Mouse (Mus musculus): Measurements from ENCODE around the gene Ppfia3.
"Not testable (repeated sequence)": the region's sequence is repeated elsewhere in the genome, so short reads cannot be mapped to it uniquely, and the experiment has no call there.

Ppfia3 gene

DNA sequence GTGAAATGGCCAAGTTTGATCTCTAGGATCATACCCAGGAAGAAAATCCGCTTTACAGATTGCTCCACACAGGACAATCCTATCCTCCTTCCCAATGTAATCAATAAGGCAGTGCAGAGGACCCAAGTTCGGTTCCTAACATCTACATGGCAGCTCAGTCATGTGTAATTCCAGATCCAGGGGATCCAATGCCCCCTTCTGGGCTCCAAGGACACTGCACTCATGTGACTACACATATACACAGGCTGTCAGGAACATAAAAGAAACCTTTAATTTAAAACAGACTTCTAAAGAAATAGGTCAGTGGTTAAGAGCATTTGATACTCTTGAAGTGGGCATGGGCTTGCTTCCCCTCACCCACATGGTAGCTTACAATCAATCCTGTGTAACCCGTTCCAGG is 19.3 kb upstream of the Ppfia3 start:
- DNase-seq (ENCODE audit: low spot score), result no peak

DNA sequence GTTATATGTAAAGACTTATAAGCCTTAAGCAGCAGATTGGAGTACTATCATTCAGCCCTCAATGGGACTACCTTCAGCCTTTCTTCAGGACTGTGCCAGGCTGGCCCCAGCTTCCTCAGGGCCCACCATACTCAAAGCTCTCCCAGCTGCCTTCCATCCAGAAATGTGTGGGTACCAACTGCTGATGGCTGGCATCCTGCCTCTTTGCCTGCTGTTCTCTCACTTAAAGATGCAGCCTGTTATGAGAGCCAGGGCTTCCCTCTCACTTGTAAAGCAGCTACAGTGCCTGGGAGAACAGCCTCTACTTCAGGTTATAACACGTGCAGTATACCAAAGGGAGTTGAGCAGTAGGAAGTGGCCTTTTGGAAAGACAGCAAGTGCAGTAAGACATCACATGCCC is 9.2 kb upstream of the Ppfia3 start:
- DNase-seq (ENCODE audit: low spot score), result no peak

DNA sequence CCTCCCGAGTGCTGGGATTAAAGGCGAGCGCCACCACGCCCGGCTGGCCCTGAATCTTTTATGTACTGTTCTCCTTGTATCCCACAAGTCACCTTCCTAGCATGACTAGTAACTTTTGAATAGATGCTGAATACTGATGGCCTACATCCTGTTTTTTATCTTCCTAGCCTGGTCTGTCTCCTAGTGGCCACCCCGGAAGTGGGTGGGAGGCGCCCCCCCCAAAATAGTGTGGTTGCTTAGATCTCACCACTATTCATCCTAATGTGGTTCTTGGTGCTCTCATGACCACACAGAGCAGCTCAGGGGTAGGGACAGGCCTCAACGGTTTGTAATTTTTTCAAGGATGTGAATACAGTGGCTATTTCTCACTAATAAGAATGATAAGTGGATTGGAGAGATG is 7.8 kb upstream of the Ppfia3 start:
- no peak for DNase-seq (ENCODE audit: low spot score)

DNA sequence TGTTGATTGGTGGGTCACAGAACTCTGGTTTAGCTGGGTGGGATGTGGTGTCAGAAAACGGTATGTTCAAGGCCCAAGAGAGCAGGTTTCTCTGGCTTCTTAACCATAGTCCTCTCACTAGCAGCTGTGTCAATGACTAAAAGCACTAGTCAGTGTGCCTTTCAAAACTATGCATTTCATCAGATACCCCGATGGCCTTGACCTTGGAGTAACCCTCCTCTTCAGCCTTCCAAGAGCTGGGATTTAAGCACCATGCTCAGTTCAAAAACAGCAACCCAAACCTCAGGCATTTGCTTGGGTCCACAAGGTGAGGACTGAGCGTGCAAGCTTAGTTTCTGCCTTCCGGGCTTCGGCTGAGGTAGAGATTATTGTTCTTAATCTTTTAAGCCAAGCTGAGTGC is 5.6 kb upstream of the Ppfia3 start:
- DNase-seq (ENCODE audit: low spot score), result no peak

DNA sequence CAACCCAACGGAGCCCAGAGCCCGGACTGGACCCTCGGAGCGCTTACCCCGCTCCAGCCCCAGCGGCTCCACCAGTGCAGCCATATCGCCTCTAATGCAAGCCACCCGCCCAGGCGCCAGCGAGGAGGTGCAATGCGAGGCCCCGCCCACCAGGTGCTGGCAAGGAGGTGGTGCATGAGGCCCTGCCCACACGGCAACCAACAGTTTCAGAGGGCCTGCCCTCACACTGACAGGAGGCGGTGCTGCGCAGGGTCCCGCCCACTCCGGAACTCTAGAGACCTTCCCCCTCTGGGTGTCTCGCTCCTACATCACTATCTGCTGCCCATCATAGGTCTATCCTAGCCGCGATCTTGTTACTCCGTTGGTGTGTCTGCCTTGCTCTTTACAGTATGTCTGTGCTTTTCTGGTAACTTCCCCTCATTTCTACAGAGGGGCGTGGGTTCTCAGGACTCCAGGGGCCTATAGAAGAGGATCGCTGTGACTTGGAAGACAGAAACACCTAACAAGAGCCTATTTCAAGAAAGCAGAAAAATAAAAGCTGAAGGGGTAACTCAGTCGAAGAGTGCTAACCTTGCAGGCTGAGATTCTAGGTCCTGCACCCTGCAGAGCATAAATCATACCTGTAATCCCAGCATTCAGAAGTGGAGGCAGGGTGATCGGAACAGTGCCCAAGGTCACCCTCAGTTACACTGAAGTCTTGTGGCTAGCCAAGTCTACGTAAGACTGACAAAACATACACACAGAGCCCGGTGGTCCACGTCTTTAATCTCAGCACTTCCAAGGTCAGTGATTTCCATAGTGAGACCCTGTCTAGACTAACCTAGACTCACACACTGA is 3.9 kb upstream of the Ppfia3 start, which contains the start of gene Lin7b:
Lin7b (minus strand) TSS at position 109 of the 837 bp plus-strand sequence.
- peak; percentile 74 for DNase-seq (ENCODE audit: low spot score)

DNA sequence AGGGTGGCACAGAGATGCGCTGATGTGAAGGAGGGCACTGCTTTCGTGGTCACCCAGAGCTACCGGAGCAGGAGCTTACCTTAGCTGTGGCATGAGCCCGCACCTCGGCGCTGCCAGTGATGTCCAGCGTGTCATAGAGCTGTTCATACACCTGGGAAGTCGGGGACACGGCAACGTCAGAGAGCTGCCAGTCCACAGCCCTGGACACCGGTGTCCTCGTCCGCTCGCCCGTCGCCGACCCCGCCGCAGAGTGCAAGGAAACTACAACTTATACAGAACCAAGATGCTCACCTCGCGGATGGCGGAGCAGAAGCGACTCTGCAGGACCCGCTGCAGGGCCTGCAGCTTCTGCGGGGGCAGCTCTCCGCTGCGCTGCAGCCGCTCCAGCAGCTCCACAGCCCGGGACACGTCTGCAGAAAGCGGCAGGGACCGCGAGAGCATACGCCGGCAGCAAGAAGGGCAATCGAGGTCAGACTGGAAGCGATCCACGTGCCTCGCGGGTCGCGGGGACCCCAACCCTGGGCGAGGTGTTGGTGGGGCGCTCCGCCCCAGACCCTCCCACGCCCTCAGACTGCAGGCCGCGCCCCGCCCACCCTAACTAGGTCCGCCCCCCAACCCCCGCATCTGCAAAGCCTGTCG is 3.1 kb upstream of the Ppfia3 start:
- DNase-seq (ENCODE audit: low spot score), result peak; percentile 28

DNA sequence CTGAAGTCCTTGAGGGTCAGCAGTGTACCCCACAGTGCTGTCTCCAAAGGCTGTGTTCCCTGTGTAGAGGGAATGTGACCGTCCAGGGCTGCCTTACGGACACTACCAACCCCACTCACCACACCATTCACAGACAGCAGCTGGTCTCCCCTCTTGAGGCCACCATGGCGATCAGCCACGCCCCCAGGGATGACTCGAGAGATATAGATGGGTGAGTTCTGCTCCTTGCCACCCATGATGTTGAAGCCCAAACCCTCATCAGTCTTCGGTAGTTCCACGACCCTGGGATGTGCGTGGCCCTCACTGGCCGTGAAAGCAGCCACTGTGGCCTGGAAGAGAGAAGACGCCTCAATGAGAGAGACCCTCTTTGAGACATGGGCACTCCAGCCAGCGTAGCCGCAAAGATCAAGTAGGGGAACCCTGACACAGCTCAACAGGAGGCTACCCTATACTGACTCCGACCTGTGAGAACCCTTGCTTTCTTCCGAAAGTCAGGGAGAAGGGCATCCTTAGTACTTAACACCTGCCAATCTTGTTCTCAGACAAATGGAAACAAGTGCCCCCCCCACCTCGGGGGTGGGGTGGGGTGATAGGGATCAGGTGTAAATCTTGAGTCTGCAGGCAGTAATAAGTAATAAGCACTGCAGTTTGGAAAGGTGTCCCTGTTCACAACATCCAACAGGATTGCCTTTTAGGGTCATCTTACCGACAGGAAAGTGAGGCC is 2.4 kb upstream of the Ppfia3 start:
- no peak for DNase-seq (ENCODE audit: low spot score)

DNA sequence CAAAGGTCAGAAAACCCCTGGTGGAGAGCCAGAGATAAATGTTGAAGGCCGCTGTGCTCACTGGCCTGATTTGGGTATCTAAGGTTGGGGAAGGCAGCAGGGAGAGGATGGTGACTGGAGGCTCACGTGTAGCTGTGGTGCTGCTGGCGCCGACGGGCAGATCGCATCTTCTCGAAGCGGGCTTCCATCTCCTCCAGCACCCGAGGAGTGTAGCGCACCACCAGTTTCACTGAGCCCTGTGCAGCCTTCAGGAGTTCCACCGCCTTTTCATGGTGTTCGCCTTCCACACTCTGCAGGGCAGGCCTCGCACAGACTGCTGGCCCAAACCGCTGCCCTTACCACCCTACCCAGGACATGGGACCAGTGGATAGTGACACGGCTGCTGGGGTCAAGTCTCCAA is 1.4 kb upstream of the Ppfia3 start:
- DNase-seq (ENCODE audit: low spot score), result no peak

DNA sequence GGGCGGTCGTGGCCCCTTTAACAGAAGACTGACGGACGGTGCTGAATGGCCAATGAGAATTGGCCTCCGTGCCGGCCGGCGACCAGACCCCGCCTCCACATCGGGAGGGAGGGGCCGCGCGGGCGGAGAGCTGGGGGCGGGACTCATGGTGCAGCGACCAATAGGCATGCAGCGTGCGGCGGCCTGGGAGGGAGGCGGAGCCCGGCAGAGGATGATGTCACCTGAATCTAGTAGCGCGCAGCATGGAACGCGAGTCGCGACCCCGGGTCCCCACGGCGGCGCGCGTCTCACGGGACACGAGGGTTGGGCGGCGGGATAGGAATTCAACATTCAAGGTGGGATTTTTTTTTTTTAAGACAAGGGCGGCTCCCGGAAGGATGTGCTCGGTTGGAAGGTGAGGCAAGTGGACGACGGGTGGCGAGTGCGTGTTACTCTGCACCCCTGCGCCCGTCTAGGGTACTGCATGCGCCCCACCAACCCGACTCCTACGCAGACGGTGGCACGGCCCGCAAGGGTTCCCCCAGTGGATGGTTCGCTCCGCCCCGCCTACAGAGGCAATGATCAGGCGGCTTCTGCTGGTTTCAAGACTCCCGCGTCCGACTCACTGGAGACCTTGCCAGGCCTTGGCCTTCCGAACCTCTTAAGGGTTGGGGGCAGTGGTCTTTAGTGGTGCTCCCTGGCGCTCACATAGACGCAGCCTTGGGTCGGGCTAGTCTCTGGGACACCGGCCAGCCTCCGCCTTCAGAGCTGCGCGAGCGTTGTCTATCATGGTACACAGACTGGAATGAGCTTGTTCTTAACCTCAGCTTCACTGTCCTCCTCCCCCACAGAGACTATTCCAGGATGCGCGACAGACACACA is 431 bp upstream of the Ppfia3 start:
- DNase-seq (ENCODE audit: low spot score), result peak; percentile 97

DNA sequence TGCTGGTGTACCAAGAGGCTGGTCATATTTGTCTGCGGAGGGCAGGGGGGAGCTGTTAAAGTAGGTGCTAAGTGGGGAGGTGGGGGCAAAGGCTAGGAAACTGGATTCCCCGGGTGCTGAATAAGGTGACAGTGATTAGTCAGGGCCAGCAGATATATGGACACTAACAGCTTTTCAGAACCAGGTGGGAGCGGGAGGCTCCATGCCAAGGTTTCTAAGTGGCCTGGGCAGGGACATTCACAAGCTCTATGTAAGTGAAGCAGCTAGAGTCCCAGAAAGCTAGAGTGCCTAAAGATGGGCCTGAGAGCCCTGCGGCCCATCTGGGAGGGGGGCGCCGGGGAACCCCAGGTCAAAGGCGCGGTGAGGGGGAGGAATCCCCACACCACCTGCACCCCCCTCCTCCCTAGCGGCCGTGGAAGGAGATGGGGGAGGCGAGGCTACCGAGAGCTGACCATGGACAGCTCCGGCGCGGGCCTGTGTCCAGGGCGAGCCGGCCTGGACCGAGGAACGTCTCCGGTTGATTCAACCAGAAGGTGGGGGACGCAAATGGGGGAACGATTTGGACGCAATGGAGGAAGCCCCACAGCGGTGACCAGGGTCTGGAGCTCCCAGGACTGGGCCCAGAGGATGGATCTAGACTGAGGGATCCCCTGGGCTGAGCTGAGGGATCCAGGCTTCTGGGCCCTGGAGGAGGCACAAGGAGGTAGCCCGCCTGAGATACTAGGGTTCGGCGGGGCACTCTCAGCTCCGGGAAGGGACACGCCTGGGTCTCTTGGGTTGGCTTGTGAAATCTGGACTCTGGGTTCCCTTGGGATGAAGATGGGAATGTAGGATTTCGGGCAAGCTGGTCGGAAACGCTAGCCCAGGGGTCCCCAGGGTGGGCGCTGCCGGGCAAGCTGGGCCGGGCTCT is 822 bp downstream of the Ppfia3 start:
- peak; percentile 50 for DNase-seq (ENCODE audit: low spot score)

DNA sequence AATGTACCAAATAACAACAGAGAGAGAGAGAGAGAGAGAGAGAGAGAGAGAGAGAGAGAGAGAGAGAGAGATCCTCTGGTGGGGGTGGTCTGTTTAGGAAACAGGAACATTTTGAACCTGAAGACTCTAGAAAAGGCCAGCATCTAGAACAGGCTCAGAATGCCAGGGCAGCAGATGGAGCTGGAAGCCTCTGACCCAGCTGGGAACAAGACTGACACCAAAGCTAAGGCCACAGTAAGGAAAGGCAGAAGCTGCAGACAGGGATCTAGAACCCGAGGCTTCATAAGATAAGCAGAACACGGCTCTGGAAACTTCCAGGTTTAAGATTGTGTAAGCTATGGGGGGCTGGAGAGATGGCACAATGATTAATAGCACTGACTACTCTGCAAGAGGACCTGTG is 2.8 kb downstream of the Ppfia3 start:
- no peak for DNase-seq (ENCODE audit: low spot score)

DNA sequence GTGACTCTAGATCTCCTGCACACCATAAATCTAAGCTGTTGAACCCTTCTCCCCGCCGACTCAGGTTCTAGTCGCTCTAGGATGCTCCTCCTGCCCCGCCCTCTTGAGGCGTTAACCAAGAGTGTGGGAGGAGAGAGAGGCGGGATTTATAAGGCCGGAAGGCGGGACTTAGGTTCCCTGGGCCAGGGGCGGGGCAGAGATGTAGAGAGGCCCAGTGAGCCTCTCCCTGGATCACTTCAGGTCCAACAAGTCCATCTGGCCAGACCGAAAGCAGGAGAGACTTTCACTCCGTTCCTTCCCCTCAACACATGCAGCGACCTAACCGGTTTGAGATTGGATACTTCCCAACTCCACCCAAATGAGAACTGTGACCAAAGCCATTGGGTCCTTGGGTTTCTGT is 4.0 kb downstream of the Ppfia3 start:
- no peak for DNase-seq (ENCODE audit: low spot score)

DNA sequence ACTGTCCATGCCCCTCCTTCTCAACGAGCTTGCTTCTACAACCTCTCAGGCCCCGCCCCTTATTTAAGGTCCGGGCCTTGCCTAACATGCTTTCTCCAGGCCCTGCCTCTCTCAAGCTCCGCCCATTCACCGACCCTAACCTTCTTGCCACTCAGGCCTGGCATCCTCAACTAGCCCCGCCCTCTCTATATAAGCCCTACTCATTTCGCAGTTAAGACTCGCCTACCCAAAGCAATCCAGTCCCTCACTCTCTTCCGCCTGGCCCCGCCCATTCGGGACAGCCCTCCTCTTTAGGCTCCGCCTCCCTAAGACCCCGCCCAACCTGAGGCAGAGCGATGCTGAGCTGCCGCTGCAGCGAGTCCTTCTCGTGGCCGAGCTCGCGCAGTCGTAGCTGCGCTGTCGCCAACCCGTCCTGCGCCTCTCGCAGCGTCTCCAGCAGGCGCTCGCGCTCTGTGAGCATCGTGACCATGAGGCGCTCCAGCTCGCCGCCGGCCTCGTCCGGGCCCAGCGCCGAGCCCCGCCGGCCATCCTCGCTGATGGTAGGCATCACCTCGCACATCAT is 5.5 kb downstream of the Ppfia3 start:
- DNase-seq (ENCODE audit: low spot score), result peak; percentile 54

DNA sequence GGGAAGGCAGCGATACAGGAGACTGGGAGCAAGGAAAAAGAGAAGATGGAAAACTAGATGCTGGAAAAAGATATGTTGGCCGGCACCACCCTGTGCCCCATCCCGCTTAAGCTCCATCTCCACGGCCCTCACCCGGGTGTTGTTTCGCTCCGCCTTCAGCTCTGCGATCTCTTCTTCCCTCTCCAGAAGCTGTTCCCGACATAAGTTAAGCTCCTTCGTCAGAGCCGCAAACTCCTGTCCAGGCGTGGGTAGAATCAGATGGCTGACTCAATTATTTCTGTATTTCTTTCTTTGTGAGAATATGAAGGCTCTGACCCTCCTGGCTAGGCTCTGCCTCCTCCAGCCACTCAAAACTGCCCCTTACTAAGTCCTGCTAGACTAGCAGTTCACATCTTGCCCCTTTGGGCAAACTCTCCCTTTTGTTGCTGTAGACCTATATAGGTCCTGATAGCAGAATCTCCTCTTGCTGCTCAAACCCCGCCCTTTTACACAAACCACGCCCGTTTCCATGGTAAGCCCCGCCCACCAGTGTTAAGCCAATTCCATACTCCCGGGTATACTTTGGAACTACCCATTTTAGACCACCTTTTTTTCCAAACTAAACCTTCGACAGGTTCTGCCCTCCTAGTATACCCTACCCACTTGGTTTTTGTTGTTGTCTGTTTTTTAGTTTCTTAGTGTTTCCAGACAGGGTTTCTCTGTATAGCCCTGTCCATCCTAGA is 6.3 kb downstream of the Ppfia3 start:
- DNase-seq (ENCODE audit: low spot score), result no peak

DNA sequence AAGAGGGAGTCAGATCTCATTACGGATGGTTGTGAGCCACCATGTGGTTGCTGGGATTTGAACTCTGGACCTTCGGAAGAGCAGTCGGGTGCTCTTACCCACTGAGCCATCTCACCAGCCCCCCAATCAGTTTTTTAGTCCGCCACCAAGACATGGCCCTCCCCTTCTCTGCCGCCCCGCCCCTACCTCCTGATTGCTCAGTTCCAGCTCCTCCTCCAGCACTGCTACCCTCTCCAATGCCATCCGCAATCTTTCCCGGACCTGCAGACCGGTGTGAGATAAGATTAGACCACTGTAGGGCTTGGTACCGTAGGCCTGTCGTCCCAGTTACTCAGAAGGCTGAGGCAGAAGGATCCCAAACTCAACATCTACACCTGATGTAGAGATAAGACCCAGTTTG is 7.7 kb downstream of the Ppfia3 start:
- DNase-seq (ENCODE audit: low spot score), result not testable (repeated sequence)

DNA sequence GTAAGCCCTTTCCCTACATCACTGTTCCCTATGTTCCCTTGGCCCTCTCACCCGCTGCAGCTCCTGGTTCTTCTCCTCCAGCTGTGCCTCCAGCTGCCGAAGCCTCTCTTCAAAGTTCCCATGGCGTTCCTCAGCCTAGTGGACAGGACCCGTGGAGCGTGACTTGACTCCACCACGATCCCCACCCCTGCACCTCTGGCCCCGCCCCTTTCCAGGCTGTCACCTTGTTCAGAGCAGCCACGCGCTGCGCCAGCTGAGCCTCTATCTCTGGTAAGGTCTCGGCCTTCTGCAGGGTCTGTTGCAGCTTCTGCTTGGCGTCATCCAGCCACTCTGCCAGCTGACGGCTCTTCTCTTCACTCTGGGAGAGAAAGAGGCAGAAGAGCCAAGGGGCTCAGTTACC is 10.7 kb downstream of the Ppfia3 start:
- DNase-seq (ENCODE audit: low spot score), result no peak

DNA sequence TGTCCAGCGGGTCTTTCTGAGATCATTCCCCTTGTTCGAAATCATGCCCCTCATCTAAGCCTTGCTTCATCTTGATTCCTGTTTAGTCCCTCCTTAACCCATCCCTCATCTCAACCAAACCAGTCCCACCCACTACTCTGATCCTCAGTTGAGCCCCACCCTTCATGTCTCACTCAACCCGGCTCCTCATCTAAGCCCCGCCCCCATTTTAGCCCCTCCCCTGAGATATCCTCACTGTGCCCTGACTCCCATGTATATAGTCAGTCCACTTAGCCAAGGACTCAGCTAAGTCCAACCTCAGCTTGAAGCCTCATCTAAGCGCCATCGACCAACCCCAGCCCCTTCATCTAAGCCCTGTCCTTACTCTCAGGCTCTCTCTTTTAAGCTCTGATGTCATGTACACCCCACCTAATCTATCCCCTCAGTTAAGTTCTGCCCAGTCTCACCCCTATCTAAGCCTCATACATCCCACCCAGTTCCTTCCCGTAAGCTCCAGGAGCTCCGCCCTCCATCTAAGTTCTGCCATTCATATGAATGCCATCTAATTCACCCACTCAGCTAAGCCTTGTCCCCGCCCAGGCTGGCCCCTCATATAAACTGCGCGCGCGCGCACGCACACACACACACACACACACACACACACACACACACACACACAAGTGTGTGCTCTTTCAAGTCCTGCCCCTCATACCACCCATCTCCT is 11.3 kb downstream of the Ppfia3 start:
- no peak for DNase-seq (ENCODE audit: low spot score)

DNA sequence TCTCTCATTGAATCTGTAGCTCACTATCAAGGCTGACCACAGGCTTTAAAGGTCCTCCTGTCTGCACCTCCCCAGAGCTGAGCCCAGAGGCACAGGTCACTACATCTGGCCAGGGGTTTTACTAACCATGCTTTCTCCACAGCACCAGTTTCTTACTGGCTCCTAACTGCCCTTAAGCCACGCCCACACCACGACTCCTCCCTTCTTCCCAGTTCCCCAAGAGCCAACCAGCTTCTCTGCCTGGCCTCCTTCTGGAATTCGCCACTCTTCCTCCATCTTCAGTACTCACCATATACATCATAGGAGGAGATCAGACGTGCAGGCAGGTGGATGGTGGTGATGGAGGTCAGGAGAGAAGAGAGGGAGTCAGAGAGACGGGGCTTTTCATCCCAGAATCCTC is 13.8 kb downstream of the Ppfia3 start:
- no peak for DNase-seq (ENCODE audit: low spot score)

DNA sequence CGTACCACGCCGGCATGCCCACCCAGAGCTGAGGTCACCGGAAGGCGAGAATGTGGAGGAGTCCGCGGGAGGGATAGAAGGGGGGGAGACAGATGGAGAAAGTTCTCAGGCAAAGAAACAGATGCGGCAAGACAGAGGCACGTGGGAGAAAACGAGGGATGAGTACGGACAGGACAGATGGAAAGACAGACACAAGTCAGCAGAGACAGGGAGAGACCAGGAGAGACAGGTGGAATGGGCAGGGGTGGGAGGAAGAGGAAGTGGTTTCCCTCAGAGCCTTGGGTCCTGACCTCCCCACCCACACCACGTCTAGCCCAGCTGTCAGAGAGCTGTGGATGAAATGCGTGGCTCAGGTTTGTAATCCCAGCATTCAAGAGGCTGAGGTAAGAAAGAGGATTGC is 19.9 kb downstream of the Ppfia3 start:
- DNase-seq (ENCODE audit: low spot score), result no peak

All from ovary, postnatal 14 days (tissue).